ENCODE assay signal across 29 mouse cellular contexts in genomic region chr2:17211105-17211504, GRCm38 (mm10).
"Had no signal": no experiment of that assay in that cellular context is flagged by ENCODE, and none has a peak within 500 bp of the region (broad histone marks: within the 10 kb centered on the region; RNA-seq: fewer than 3 reads in every experiment).

No protein-coding gene starts in this region.

- H3K4me2 ChIP-seq: embryonic facial prominence, embryonic 12.5 days; embryonic facial prominence, embryonic 13.5 days; embryonic facial prominence, embryonic 15.5 days; forebrain, embryonic 12.5 days; forebrain, embryonic 13.5 days; forebrain, embryonic 15.5 days had no signal

- H3K4me3 ChIP-seq: embryonic facial prominence, embryonic 10.5 days; embryonic facial prominence, embryonic 12.5 days; embryonic facial prominence, embryonic 13.5 days; embryonic facial prominence, embryonic 15.5 days; erythroblast, embryonic 14.5 days; forebrain, embryonic 10.5 days; forebrain, embryonic 12.5 days; forebrain, embryonic 13.5 days; forebrain, embryonic 15.5 days; gastrocnemius, adult 2 months; heart, adult 2 months had no signal

- H3K27ac ChIP-seq: embryonic facial prominence, embryonic 10.5 days; embryonic facial prominence, embryonic 12.5 days; embryonic facial prominence, embryonic 13.5 days; embryonic facial prominence, embryonic 15.5 days; forebrain, embryonic 10.5 days; forebrain, embryonic 12.5 days; forebrain, embryonic 13.5 days; forebrain, embryonic 15.5 days; gastrocnemius, adult 2 months; heart, adult 2 months had no signal

- H3K9ac ChIP-seq: embryonic facial prominence, embryonic 12.5 days; embryonic facial prominence, embryonic 13.5 days; embryonic facial prominence, embryonic 15.5 days; forebrain, embryonic 12.5 days; forebrain, embryonic 13.5 days; forebrain, embryonic 15.5 days; forebrain, postnatal 0 days had no signal

- H3K36me3 ChIP-seq: embryonic facial prominence, embryonic 10.5 days; embryonic facial prominence, embryonic 12.5 days; embryonic facial prominence, embryonic 13.5 days; embryonic facial prominence, embryonic 15.5 days; forebrain, embryonic 10.5 days; forebrain, embryonic 12.5 days; forebrain, embryonic 15.5 days had no signal

- H3K27me3 ChIP-seq: embryonic facial prominence, embryonic 12.5 days; embryonic facial prominence, embryonic 13.5 days; embryonic facial prominence, embryonic 15.5 days; forebrain, embryonic 12.5 days; forebrain, embryonic 13.5 days; forebrain, embryonic 15.5 days had no signal

- DNase-seq: cerebellum, adult 2 months; cerebellum, adult 8-10 months; cerebellum, adult 9-10 months; cerebellum, adult 9-11 months; cerebellum, postnatal 10 days; cerebellum, postnatal 14 days; cerebellum, postnatal 25 days; cerebellum, postnatal 36 days; embryo, embryonic 11 days; forebrain, postnatal 0 days; gastrocnemius, adult 2 months; gastrocnemius, postnatal 10 days; gastrocnemius, postnatal 14 days; gastrocnemius, postnatal 25 days; gastrocnemius, postnatal 36 days; heart, adult 11 months; heart, adult 18-20 months; heart, adult 2 months had no signal

- H3K9me3 ChIP-seq: embryonic facial prominence, embryonic 10.5 days; embryonic facial prominence, embryonic 12.5 days; embryonic facial prominence, embryonic 13.5 days; embryonic facial prominence, embryonic 15.5 days; forebrain, embryonic 10.5 days; forebrain, embryonic 12.5 days; forebrain, embryonic 13.5 days; forebrain, embryonic 15.5 days had no signal

- H3K4me1 ChIP-seq: embryonic facial prominence, embryonic 10.5 days; embryonic facial prominence, embryonic 12.5 days; embryonic facial prominence, embryonic 13.5 days; embryonic facial prominence, embryonic 15.5 days; forebrain, embryonic 10.5 days; forebrain, embryonic 12.5 days; forebrain, embryonic 13.5 days; forebrain, embryonic 15.5 days had no signal

- ATAC-seq: forebrain, embryonic 13.5 days; forebrain, embryonic 14.5 days; forebrain, embryonic 15.5 days; forebrain, embryonic 16.5 days; forebrain, postnatal 0 days had no signal
